Mouse (Mus musculus) testis, postnatal 10 days (tissue): ENCODE results near the gene Rsl1d1.
"Not testable (repeated sequence)": the region's sequence is repeated elsewhere in the genome, so short reads cannot be mapped to it uniquely, and the experiment has no call there.

Experiments used
- DNase-seq: peaks from one replicate; pipeline ENCODE4 v3.0.0; 2021; ENCODE audit warnings: low spot score

The Rsl1d1 gene

GRCm38 (mm10) chr16:11157721-11158120 is 45.4 kb downstream of the Rsl1d1 start:
- not testable (repeated sequence) for DNase-seq

GRCm38 (mm10) chr16:11154500-11154899 is 48.6 kb downstream of the Rsl1d1 start:
- no peak for DNase-seq

GRCm38 (mm10) chr16:11143706-11144483 is 59.2 kb downstream of the Rsl1d1 start:
- DNase-seq, result peak; percentile 100
